Mouse (Mus musculus) erythroid progenitor cell, adult 5-6 weeks (primary cell): ENCODE data around the gene Minos1. TPM values are rescaled to one million over a fixed set of nuclear protein-coding genes. Genes with fewer than 3 reads are reported as not detected.

Experiments
- ATAC-seq: replicated peaks from 2 replicates; pipeline ENCODE4 v1.8.0; 2016; ENCODE audit warnings: moderate number of reproducible peaks, mild to moderate bottlenecking, moderate TSS enrichment, inconsistent platforms; ENCODE audit not compliant: poor library complexity, low FRiP score, severe bottlenecking
- total RNA-seq, 2 experiments: library from RNA; stranded (forward) in 1 of 2; stranded (reverse) in 1 of 2; fragments of 150-400 nt in 1 of 2; fragments of 186-747, 209-891 nt in 1 of 2; gene quantifications; 2 replicates each; pipeline versions ENCODE4 v1.2.3 to v1.2.4; 2015 to 2017; ENCODE audit warnings: low replicate concordance in 2 of 2

The Minos1 gene
- total RNA-seq, 2 experiments from 2014 or later = 134 to 230 TPM

DNA sequence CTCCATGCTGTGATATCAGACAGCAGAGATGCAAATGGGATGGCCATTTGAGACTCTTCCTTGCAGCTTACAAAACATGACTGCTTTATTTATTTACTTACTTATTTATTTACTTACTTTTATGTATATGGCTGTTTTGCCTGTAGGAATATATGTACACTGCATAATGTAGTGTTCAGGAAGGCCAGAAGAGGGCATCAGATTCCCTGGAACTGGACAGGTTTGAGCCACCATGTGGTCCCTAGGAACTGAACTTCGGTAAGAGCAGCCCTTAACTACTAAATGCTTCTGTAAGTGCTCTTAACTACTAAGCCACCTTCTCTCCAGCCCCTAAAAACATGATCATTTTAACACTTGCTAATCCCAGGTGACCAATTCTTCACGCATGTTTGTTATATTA lies 52.6 kb downstream of the Minos1 start:
- ATAC-seq = no peak

DNA sequence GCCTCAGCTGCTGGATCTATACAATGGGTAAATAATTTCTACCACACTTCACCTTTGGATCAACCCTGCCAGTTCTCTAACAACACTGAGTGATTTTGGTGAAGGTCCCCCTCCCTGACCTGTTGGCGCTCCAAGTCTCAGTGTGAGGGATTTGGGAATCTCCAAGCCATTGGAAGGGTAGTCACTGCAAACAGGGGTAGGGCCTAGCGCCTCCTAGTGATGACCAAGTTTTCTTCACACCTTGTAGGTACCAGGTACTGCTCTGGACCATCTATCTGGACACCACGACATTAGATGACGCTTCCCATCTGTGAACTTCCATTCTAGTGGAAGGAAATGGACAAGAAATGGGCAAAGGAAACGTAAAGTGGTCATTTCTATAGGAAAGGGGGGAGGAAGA lies 55.0 kb downstream of the Minos1 start:
- ATAC-seq = no peak

DNA sequence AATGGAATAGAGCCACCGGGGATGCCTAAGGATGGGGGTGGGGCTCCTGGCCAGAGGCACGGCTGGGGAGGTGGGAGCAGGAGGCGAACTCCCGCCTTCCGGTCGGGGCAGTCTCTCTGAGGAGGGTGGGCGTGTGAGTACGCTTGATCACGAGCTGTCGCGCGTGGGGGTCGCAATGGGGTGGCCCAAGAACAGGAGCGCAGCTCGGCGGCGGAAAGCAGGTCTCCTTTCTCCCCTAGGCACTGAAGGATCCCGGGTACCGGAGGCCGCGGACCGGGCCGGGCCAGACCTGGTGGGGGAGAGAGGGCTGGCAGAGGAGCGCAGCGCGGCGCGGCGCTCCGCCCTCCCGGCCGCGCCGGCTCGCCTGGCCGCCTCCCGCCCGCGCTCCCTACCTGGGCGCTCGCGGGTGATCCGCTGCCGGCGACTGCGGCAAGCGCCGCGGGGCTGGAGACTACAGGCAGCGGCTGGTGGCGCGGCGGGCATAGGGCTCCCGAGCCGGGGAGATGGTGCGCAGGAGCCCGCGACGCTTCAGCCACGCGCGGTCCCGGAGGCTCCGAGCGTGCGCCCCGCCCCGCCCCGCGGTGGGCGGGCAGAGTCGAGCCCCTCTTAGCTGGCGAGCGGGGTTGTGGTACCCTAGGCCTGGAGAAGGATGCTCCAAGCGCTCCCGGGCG lies 55.7 kb downstream of the Minos1 start, which contains the start of gene Htr6:
Htr6 (minus strand) TSS at position 530 of the 671 bp plus-strand sequence.
- ATAC-seq = no peak

DNA sequence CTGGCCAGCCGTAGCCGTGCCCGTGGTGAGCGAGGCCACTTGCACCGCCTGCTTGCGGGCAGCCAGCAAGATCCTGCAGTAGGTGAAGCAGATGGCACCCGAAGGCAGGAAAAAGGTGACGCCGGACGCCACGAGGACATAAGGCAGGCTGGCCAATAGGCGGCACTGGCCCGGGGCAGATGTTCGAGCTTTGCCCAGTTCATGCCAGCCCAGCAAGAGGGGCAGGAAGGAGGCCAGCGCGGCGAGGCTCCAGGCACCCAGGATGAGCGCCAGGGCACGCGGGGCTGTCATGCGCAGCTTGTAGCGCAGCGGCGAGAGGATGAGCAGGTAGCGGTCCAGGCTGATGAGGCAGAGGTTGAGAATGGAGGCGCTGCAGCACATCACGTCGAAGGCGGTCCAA lies 56.9 kb downstream of the Minos1 start:
- no peak for ATAC-seq

DNA sequence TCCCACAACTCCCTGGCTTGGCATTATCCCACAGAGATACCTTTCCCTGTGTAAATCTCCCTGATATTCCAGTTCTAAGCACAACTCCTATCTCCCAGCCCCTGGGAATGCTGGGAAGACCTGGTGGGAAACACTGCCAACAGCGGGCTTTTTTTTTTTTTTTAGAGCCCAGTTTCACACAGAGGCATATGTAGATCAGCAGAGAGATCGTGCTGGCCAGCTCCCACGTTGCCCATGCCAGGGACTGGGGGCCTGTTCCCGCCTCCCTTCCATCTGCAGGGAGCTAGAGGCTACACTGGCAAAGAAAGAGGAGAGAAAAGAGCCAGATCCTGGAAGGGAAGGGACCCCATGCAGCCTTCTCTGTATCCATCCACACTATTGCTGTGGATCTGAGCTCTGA lies 62.6 kb downstream of the Minos1 start:
- ATAC-seq = no peak

DNA sequence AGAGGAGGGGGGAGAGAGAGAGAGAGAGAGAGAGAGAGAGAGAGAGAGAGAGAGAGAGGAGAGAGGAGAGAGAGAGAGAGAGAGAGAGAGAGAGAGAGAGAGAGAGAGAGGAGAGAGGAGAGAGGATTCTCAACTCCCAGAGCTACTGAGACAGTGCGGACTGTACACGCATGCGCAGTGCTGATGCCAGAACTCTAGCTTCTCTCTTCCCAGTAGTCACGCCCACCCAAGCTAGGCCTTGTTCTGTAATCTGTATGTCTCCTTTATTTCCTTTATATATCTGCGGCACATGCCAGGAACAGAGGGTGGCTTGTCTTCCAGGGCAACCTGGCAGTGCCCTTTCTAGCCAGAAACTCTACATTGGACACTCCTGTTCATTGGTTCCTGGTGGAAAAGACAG lies 66.1 kb downstream of the Minos1 start:
- no peak for ATAC-seq

DNA sequence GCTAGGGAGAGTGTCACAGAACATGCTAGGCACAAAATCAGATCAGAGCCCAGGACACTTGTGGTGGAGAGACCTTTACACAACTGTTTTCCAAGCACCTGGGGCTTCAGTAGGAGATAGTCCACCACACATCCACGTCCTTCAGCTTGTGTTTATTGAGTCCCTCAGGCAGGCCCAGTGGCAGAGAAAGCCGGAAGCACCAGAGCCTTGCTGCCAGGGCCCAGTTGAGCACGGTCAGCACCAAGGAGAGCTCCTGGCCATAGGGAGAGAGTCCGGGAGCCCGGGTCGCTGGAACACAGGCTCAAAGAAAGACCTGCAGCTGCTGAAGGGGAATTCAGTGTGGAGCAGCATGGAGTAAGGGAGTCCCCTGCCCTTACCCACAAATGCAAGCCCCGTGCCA lies 71.3 kb downstream of the Minos1 start:
- no peak for ATAC-seq

DNA sequence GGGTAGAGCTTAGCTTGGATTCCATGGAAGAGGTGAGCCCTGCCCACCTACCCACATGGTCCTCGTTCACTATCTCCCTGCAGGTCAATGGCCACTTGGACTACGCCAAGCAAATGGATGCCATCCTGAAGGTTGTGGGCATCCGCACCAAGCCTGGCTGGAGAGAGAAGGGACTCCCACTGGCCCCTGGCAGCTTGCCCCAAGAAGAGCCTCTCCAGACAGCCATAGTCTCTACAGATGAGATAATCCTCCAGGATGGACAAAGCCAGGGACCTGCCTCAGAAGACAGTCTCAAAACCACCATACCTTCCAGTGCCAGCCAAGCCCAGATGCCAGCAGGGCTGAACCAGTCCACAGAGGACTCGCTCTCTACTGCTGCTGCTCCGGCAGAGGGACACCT lies 72.9 kb downstream of the Minos1 start:
- ATAC-seq = no peak

DNA sequence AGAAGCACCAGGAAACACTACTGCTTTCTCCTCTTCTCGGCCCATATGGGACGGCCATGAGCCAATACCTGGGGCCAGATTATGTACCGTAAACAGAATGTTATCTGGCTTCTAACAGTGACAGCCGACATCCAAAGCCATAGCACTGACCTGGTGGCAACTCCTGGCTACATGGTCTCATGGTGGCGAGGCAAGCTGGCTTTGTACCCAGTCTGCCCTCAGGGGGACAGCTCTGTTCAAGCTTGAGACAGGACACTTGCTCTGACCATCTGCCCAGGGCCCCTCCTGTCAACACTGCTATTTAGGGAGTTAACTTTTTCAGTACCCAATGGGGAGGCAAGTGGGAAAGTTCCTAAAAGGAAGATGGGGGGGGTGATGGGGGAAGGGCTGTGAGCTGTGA lies 73.6 kb downstream of the Minos1 start:
- ATAC-seq = no peak

DNA sequence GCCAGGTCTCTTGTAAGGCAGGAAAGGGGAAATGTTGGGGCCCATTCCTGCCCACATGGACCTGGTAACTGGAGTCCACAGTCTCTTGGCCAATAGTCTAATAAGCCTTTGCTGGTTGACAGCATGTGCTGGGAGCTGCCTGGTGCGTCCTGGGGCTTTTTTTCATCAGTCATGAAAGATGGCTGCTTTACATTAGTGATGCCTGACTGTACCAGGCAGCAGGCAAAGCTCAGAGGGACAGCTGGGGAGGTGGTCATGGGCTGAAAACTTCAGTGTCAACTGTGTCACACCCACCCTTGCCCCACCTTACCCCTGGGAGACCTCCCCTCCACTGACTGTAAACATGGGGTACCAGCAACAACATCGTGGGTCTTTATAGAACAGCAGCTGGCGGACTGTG lies 75.2 kb downstream of the Minos1 start:
- no peak for ATAC-seq

DNA sequence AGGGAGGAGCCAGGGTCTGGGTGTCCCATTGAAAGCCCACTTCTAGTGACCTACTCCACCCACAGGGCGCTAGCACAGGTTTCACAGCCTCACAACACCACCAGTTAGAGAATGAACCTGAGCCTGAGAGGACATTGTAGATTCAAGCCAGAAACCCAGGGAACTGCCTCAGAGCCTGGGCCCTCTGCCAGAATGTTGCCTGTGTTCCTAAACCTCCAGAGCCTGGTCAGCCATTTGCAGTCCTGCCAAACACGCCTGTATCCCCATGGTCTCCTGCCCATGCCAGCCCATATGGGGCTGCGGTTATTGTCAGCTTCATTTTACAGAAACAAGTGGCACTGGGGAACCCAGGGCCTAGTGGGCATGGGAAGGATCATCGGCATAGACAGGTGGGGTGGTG lies 75.6 kb downstream of the Minos1 start:
- ATAC-seq = no peak

DNA sequence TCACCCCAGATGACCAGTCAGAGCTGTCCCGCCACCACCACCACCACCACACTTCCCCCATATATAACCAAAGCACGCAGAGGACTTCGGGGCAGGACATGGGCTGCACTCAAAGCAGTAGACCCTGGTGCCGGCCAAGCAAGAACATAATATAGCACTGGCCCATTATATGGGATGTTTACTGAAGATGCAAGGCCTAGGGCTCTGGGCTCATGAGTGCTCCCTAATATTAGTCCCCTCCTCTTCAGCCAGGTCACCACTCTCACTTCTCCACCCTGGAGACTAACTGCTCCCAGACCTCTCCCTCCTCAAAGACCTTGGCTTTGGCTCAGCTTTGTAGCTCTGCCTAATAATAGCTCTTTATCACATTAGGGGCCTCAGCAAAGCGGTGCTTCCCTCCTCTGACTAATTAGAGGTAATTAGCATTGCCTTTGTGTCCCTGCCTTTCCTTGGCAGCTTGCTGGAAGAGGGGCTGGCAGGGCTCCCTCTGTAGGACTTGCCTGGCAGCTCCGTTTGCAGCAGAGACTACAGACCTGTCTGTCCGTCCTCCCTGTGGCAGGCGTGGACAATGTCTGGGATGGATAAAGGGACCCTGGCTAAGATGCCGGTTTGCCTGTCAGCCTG lies 76.5 kb downstream of the Minos1 start:
- no peak for ATAC-seq

DNA sequence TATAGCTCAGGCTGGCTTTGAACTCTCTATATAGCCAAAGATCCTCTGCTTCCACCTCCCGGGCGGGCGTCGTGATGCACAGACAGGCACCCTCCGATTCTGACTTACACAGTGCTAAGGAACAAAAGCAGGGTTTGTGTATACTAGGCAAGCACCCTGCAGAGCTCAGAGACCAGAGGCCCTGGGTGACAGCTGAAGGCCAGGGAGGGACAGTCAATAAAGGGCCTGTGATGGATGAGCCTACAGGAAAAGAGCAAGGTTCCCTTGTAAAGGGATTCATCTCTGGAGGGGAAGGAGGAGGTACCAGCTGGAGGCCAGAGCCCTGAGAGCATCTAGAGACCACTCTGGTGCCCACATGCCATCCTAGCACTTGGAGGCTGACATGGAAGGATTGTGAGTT lies 77.5 kb downstream of the Minos1 start:
- ATAC-seq = no peak

DNA sequence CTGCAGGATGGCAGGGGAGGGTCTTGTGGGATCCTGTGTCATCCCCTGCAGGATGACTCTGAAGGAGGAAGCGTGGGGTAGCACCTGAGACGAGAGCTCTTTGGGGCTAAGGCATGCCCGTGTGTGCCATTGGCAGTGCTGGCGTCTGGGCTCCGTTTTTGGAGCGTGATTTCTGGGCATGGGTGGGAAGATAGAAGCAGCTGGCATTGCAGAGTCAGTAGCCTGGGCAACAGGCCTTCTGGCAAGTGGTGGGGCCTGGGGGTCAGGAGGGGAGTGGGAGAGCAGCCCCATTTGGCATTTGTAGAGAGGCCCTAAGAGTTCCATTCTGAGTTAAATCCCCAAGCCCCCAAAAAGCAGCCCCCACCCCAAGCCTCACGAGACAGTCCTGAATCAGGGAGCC lies 78.1 kb downstream of the Minos1 start:
- ATAC-seq = no peak

Other genes starting within 250 kb of the Minos1 start
- not detected in 2 replicates for gene Otud3, start 217.2 kb downstream of the Minos1 start, total RNA-seq (2015; ENCODE audit: low replicate concordance)
- 0.13 and 0.83 TPM in 2 replicates for gene Otud3, start 217.2 kb downstream of the Minos1 start, total RNA-seq (2017; ENCODE audit: low replicate concordance)
- not detected in 2 replicates for gene Rnf186, start 164.0 kb downstream of the Minos1 start, total RNA-seq (2015; ENCODE audit: low replicate concordance)
- not detected in 2 replicates for gene Rnf186, start 164.0 kb downstream of the Minos1 start, total RNA-seq (2017; ENCODE audit: low replicate concordance)
- gene Tmco4, start 158.2 kb downstream of the Minos1 start, total RNA-seq (2015; ENCODE audit: low replicate concordance) = 0.42 and 1.8 TPM in 2 replicates
- gene Tmco4, start 158.2 kb downstream of the Minos1 start, total RNA-seq (2017; ENCODE audit: low replicate concordance) = 1.1 and 2.1 TPM in 2 replicates
- not detected in 2 replicates for gene Htr6, start 55.5 kb downstream of the Minos1 start, total RNA-seq (2015; ENCODE audit: low replicate concordance)
- not detected in 2 replicates for gene Htr6, start 55.5 kb downstream of the Minos1 start, total RNA-seq (2017; ENCODE audit: low replicate concordance)
- not detected in 2 replicates for gene Nbl1, start 38.1 kb downstream of the Minos1 start, total RNA-seq (2015; ENCODE audit: low replicate concordance)
- not detected in 2 replicates for gene Nbl1, start 38.1 kb downstream of the Minos1 start, total RNA-seq (2017; ENCODE audit: low replicate concordance)
- 94.3 and 141 TPM in 2 replicates for gene Capzb, start 61.8 kb upstream of the Minos1 start, total RNA-seq (2015; ENCODE audit: low replicate concordance)
- gene Capzb, start 61.8 kb upstream of the Minos1 start, total RNA-seq (2017; ENCODE audit: low replicate concordance) = 29.4 and 35.6 TPM in 2 replicates
- 4.3 and 10.5 TPM in 2 replicates for gene Pqlc2, start 179.6 kb upstream of the Minos1 start, total RNA-seq (2015; ENCODE audit: low replicate concordance)
- gene Pqlc2, start 179.6 kb upstream of the Minos1 start, total RNA-seq (2017; ENCODE audit: low replicate concordance) = 1.1 and 4.5 TPM in 2 replicates
- 4.0 TPM in 1 of 2 replicates, not detected in the other for gene Akr7a5, start 179.6 kb upstream of the Minos1 start, total RNA-seq (2015; ENCODE audit: low replicate concordance)
- 1.2 TPM in 1 of 2 replicates, not detected in the other for gene Akr7a5, start 179.6 kb upstream of the Minos1 start, total RNA-seq (2017; ENCODE audit: low replicate concordance)
- gene Mrto4, start 221.5 kb upstream of the Minos1 start, total RNA-seq (2015; ENCODE audit: low replicate concordance) = 29.2 and 30.6 TPM in 2 replicates
- 9.9 and 11.1 TPM in 2 replicates for gene Mrto4, start 221.5 kb upstream of the Minos1 start, total RNA-seq (2017; ENCODE audit: low replicate concordance)
- 8.0 and 14.4 TPM in 2 replicates for gene Emc1, start 221.5 kb upstream of the Minos1 start, total RNA-seq (2015; ENCODE audit: low replicate concordance)
- gene Emc1, start 221.5 kb upstream of the Minos1 start, total RNA-seq (2017; ENCODE audit: low replicate concordance) = 23.4 and 42.7 TPM in 2 replicates
- 141 and 175 TPM in 2 replicates for gene Ubr4, start 221.5 kb upstream of the Minos1 start, total RNA-seq (2015; ENCODE audit: low replicate concordance)
- 117 and 123 TPM in 2 replicates for gene Ubr4, start 221.5 kb upstream of the Minos1 start, total RNA-seq (2017; ENCODE audit: low replicate concordance)